Mouse (Mus musculus) adipocyte (in vitro differentiated cells): ENCODE measurements around the gene Gpr179.
A peak's percentile ranks its signal among the peaks of the same experiment; 100 is the strongest.

Source experiments
- DNase-seq: peaks from one replicate; pipeline ENCODE4 v3.0.0-alpha.2; 2016; ENCODE audit warnings: low spot score

Gene Gpr179

GRCm38 (mm10) chr11:97285852-97286775, 65.8 kb downstream of the Gpr179 start:
- peak; percentile 62 for DNase-seq

DNA sequence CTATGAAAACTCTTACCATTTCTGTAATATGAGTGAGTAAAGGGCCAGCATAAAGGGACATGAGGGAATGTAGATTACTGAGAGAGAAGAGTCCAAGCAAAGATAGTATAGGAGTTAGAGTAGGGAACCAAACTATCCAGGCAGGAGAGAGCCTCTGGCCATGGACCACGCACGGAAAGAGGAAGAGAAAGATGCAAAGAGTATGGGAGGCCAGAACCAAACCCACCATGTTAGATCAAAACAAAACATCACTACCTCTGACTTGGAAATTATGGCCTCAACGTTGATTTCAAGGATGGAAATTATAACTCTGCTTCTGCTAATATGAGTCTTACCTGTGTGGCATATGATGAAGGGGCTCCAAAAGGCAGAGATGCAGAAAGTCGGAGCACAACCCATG, 67.0 kb downstream of the Gpr179 start:
- no peak for DNase-seq

GRCm38 (mm10) chr11:97282179-97282578, 69.7 kb downstream of the Gpr179 start:
- no peak for DNase-seq
